Mouse (Mus musculus): ENCODE data around the gene Gpatch2. TPM values are rescaled to one million over a fixed set of nuclear protein-coding genes. Genes with fewer than 3 reads are reported as not detected.
A peak's percentile ranks its signal among the peaks of the same experiment; 100 is the strongest.

The Gpatch2 gene
- polyA plus RNA-seq, 1 experiment from 2014 or later: 32.1 TPM

DNA sequence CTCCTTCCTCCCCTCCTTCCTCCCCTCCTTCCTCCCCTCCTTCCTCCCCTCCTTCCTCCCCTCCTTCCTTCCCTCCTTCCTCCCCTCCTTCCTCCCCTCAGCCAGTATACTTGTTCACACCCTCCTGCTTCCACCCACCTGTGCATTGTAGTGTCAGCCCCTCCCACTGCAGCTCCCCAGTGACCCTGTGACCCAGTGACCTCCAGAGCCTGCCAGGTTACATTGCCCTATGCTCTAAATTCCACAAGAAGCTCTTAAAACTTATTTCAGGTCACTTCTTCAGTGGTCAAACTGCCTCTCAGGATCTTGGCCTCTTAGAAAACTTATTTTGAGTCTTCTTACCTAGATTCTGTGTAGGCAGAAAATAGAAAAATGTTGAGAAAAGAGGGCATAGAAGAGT lies 99.2 kb downstream of the Gpatch2 start:
- Histone ChIP-seq H3K9ac (no peak overlapping the region), H3K9me3 (no peaks in the 10 kb centered on the region), H3K27ac (no peak overlapping the region), H3K4me3 (replicated peaks) (no peak overlapping the region), H3K27me3 (no peaks in the 10 kb centered on the region), H3K4me2 (no peak overlapping the region), H3K36me3 (replicated peaks) (no peaks in the 10 kb centered on the region), H3K4me1 (no peaks in the 10 kb centered on the region)
- ATAC-seq (ENCODE audit: low FRiP score): no peak

DNA sequence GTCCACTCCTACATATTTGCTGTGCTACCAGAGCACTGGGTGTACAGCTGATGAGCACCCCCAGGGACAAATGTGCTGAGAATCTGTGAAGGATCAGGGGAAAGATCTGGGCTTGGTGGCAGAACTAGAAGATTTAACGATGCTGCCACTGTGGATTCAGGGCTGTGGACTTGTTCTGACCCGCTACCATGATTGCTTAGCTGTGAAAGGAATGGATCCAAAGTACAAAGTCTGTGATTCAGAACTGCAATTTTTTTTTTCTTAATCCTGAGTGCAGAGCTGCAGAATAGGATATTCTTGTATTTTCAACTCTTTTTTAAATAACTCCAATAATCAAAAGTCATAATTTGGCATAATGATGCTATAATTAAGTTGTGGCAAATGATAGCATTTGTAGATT lies 100.5 kb downstream of the Gpatch2 start:
- Histone ChIP-seq H3K9me3 (no peaks in the 10 kb centered on the region), H3K4me1 (no peaks in the 10 kb centered on the region), H3K9ac (no peak overlapping the region), H3K27me3 (no peaks in the 10 kb centered on the region), H3K4me3 (replicated peaks) (no peak overlapping the region), H3K36me3 (replicated peaks) (no peaks in the 10 kb centered on the region), H3K27ac (no peak overlapping the region), H3K4me2 (no peak overlapping the region)
- 86% methylated on average over 2 of the region's 2 CpGs for WGBS
- no peak for ATAC-seq (ENCODE audit: low FRiP score)

DNA sequence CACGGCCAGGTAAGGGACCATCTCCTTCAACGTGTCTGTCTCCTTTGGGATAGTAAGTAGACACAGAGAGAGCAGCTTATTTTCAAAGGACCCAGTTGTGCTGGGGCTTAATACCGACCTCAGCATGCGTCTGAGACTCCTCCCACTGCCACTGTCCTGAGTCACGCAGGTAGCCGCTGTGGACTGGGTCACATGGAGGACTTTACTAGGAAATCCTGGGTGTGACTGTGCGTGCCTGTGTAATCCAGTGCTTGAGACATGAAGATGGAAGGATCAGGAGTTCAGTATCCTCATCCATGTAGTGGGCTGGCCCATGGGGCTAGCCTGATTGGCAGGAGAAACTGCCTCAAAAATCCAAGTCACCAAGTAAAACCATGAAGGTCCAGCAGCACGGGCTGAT lies 101.2 kb downstream of the Gpatch2 start:
- Histone ChIP-seq H3K4me1 (no peaks in the 10 kb centered on the region), H3K27ac (no peak overlapping the region), H3K4me3 (replicated peaks) (no peak overlapping the region), H3K36me3 (replicated peaks) (no peaks in the 10 kb centered on the region), H3K4me2 (no peak overlapping the region), H3K9me3 (no peaks in the 10 kb centered on the region), H3K27me3 (no peaks in the 10 kb centered on the region), H3K9ac (no peak overlapping the region)
- WGBS: 82% methylated on average over 8 of the region's 8 CpGs
- no peak for ATAC-seq (ENCODE audit: low FRiP score)

DNA sequence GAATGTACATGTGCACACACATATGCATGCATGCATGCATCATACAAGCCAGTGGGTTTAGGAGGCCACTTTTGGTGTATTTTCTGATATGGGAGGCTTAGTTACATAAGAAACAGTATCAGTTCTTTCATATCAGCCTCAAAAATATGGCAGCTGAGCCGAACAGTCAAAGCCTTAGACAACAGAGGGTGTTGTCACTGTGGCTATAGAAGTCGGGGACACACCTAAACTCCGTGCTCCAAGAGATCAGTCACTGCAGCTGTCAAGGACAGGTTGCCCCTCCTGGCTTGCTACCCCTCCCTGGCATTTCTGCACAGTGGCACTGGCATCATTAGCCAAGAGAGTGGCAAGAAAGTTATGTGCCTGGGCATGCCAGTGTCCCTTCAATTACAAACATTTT lies 106.5 kb downstream of the Gpatch2 start:
- Histone ChIP-seq H3K9me3 (no peaks in the 10 kb centered on the region), H3K9ac (no peak overlapping the region), H3K4me3 (replicated peaks) (no peak overlapping the region), H3K27me3 (no peaks in the 10 kb centered on the region), H3K27ac (no peak overlapping the region), H3K4me2 (no peak overlapping the region), H3K36me3 (replicated peaks) (no peaks in the 10 kb centered on the region), H3K4me1 (no peaks in the 10 kb centered on the region)
- ATAC-seq (ENCODE audit: low FRiP score): no peak
- 87% methylated on average over 3 of the region's 3 CpGs for WGBS

DNA sequence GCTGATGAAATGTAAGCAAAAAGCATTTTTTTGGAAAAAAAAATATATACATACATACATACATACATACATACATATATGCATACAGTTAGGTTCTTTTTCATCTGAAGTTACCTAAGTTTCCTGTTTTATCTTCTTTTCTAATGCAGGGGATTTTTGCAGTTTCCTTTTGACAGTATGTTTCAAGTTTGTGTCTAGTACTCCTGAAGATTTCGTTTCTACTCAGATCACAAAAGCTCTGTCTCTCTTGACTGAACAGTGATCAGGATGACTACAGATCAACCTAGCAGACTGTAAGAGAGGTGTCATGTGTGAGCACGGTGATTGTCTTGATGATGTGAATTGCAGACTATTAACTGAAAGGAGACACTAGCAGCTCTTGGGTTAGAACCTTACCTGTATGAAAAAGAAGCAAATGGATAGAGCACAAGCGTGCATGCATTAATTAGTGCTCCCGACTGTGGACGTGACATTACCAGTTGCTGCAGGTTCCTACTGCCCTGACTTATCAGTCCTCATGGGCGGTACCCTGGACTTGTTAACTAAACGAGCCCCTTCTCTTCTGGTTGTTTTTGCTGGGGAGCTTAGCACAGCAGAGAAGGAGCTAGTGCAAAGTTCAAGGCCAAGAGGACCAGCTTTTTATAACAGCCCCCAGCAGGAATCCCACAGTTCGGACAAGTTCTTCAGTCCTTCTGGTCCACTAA lies 107.3 kb downstream of the Gpatch2 start:
- Histone ChIP-seq H3K36me3 (replicated peaks) (no peaks in the 10 kb centered on the region), H3K27ac (no peak overlapping the region), H3K4me3 (replicated peaks) (no peak overlapping the region), H3K4me2 (no peak overlapping the region), H3K27me3 (no peaks in the 10 kb centered on the region), H3K4me1 (no peaks in the 10 kb centered on the region), H3K9me3 (no peaks in the 10 kb centered on the region), H3K9ac (no peak overlapping the region)
- ATAC-seq (ENCODE audit: low FRiP score): no peak
- 82% methylated on average over 8 of the region's 8 CpGs for WGBS

DNA sequence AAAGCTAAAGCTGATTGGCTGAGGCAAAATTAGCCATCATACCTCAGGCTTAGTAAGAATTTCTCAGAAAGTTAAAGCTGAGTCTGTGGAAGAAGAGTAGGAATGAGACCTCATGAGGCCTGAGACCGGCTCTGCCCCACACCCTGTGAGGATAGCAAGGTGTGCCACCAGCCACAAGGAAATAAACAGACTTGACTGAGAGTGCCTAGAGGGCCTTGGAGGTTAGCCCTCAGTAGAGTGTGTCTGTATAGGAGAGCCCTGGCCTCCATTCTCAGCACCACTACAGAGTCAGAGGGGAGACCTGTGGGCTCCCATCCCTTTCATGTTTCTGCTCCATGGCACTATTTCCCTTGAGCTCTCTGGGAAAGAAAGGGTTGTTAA lies 107.9 kb downstream of the Gpatch2 start:
- H3K4me2 ChIP-seq: no peak overlapping the region
- H3K9ac ChIP-seq: no peak overlapping the region
- 100% methylated on average over 1 of the region's 1 CpGs for WGBS
- H3K36me3 ChIP-seq (replicated peaks): no peaks in the 10 kb centered on the region
- H3K4me3 ChIP-seq (replicated peaks): no peak overlapping the region
- no peaks in the 10 kb centered on the region for H3K9me3 ChIP-seq
- H3K4me1 ChIP-seq: 0 out of 2 replicates have a peak, but pooled peaks cover under 1% of the 10 kb centered on the region
- ATAC-seq (ENCODE audit: low FRiP score): no peak
- no peak overlapping the region for H3K27ac ChIP-seq
- no peaks in the 10 kb centered on the region for H3K27me3 ChIP-seq

DNA sequence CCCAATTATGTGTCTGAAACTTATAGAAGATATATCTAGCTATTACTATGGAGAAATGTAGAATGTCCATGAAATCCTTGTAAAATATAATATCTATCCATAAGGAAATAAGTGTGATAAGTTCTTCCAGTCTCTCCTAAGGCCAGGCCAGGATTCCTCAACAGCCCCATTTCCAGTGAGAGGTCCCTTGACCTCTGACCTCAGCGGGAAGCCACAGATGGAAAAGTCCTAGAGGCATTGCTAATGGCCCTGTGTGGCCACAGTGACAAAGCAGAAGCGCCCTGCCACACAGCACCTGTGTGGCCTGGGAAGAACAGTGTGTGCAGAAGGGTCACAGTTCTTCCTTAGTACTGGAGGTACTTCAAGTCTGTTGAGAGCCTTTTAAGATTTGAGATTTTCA lies 127.2 kb downstream of the Gpatch2 start:
- Histone ChIP-seq H3K4me1 (no peaks in the 10 kb centered on the region), H3K4me3 (replicated peaks) (no peak overlapping the region), H3K27ac (no peak overlapping the region), H3K27me3 (no peaks in the 10 kb centered on the region), H3K9me3 (no peaks in the 10 kb centered on the region), H3K9ac (no peak overlapping the region), H3K4me2 (no peak overlapping the region), H3K36me3 (replicated peaks) (no peaks in the 10 kb centered on the region; the same call in 1 of the 2 replicates)
- 70% methylated on average over 2 of the region's 2 CpGs for WGBS
- no peak for ATAC-seq (ENCODE audit: low FRiP score)

DNA sequence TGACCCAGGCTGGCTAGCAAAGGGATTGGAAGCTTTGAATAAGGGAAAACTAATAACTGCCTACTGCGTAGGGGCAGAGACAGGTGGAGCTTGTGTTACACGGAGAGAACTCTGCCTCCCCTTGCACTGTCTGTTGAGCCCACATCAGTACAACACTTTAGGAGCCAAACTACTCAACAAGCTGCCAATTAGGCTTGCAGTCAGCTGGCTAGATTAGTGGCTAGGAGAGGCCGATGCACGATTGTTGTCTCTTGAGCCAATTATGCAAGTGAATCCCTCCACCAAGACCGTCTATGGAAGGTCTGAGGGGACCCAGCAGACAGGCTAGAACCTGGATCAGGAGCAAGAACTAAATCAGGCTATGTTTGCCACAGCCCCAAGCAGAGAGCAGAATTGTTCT lies 129.8 kb downstream of the Gpatch2 start:
- ATAC-seq (ENCODE audit: low FRiP score): no peak
- H3K4me2 ChIP-seq: no peak overlapping the region
- peaks cover 12% of the 10 kb centered on the region; the same call in 1 of the 2 replicates for H3K36me3 ChIP-seq (replicated peaks)
- no peak overlapping the region for H3K27ac ChIP-seq
- H3K27me3 ChIP-seq: no peaks in the 10 kb centered on the region
- H3K4me1 ChIP-seq: no peaks in the 10 kb centered on the region
- 56% methylated on average over 5 of the region's 5 CpGs for WGBS
- no peak overlapping the region for H3K4me3 ChIP-seq (replicated peaks)
- H3K9me3 ChIP-seq: no peaks in the 10 kb centered on the region
- no peak overlapping the region for H3K9ac ChIP-seq

DNA sequence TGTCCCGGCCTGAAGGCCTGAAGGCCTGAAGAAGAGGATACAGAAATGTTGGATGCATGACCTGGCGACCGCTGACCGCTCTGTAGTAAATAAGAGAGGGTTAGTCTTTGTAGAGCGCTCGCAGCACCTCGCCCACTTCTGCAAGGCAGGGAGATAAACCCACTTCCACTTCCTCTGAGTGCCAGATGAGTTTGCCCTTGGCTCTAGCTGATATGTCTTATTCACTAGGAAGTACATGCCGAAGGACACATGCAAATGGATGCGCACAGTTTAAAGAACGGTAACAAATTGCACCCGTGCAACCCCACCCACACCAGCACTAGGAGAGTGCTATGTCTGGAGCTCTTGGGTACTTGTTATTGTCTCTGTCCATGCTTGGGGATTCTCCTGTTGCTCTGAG lies 131.6 kb downstream of the Gpatch2 start:
- no peaks in the 10 kb centered on the region for H3K4me1 ChIP-seq
- WGBS: 93% methylated on average over 11 of the region's 11 CpGs
- no peak overlapping the region for H3K4me2 ChIP-seq
- no peak overlapping the region for H3K27ac ChIP-seq
- H3K4me3 ChIP-seq (replicated peaks): no peak overlapping the region
- H3K9ac ChIP-seq: no peak overlapping the region
- H3K9me3 ChIP-seq: no peaks in the 10 kb centered on the region
- no peak for ATAC-seq (ENCODE audit: low FRiP score)
- no peaks in the 10 kb centered on the region for H3K27me3 ChIP-seq
- peaks cover 14% of the 10 kb centered on the region; the same call in 1 of the 2 replicates for H3K36me3 ChIP-seq (replicated peaks)

DNA sequence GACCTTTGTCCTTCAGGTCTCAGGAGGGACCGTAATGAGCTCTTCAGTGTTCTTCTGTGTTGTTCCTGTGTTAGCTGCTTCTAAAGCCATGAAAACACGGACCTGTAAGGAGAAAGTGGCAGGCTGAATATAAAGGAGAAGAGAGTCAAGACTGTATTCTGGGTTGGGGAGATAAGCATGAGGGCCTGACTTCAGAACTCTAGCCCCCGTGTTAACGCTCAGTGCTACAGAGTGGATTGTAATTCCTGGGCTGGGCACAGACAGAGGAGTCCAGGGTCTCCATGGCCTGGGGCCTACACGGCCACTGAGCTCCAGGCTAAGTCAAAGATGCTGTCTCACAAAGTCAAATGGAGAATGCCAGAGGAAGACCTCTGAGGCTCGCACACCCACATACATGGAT lies 132.3 kb downstream of the Gpatch2 start:
- Histone ChIP-seq H3K27me3 (no peaks in the 10 kb centered on the region), H3K36me3 (replicated peaks) (peaks cover 14% of the 10 kb centered on the region; the same call in 1 of the 2 replicates), H3K4me1 (no peaks in the 10 kb centered on the region), H3K4me2 (no peak overlapping the region), H3K4me3 (replicated peaks) (no peak overlapping the region), H3K27ac (no peak overlapping the region), H3K9me3 (no peaks in the 10 kb centered on the region), H3K9ac (no peak overlapping the region)
- WGBS: 92% methylated on average over 6 of the region's 6 CpGs
- no peak for ATAC-seq (ENCODE audit: low FRiP score)

DNA sequence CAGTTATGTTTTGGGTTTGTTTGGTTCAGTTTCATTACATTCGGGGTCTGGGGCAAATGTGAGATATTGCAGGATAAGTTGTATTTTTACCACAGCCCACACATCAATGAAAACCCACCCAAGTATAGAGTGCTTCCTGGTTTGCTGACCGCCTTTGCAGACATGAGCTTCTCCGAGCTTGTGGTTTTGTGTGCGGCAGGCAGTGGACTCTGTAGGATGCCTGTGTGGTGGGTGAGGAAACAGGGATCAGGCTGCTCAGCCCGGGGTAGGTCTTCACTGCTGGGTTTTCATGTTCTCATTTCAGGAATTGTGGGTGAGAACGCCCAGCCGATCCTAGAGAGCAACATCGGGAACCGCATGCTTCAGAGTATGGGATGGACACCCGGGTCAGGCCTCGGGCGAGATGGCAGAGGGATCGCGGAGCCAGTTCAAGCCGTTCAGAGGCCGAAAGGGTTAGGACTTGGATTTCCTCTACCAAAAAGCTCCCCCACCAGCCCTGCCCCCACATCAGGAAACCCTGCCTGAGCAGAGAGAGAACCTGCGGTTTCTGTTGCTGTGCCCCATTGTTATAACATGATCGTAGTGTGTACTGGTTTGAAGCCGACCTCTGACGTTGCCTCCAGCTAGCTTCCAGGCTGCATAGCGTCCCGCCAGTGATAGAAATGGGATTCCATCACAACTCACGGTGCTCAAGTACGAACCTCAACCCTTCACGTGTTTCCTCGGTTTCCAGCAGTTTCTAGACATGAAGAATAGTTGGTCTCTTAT lies 132.9 kb downstream of the Gpatch2 start:
- peaks cover 14% of the 10 kb centered on the region; the same call in 1 of the 2 replicates for H3K36me3 ChIP-seq (replicated peaks)
- no peak overlapping the region for H3K27ac ChIP-seq
- H3K27me3 ChIP-seq: no peaks in the 10 kb centered on the region
- no peak for ATAC-seq (ENCODE audit: low FRiP score)
- H3K4me2 ChIP-seq: no peak overlapping the region
- no peak overlapping the region for H3K4me3 ChIP-seq (replicated peaks)
- no peak overlapping the region for H3K9ac ChIP-seq
- H3K9me3 ChIP-seq: no peaks in the 10 kb centered on the region
- WGBS: 97% methylated on average over 26 of the region's 26 CpGs
- H3K4me1 ChIP-seq: no peaks in the 10 kb centered on the region

DNA sequence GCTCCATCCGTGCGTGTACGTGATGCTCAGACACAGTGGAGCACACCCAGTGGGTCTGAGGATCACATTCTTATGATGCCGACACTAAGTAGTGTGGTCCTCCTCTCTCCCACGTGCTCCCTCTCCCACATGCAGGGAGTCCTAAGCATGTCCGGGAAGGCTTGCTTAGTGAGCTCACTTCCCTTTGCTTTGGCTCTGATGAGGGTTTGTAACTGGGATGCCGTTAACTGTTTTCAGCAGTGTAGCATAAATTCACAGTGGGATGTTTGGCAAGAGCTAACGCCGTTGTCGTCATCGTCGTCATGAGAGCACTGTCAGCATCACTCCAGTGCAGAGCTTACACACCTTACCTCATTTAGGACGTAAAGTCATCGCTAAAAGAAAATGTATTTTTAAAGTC lies 133.6 kb downstream of the Gpatch2 start:
- ATAC-seq (ENCODE audit: low FRiP score): no peak
- WGBS: 94% methylated on average over 14 of the region's 14 CpGs
- peaks cover 14% of the 10 kb centered on the region; the same call in 1 of the 2 replicates for H3K36me3 ChIP-seq (replicated peaks)
- H3K4me2 ChIP-seq: no peak overlapping the region
- H3K4me3 ChIP-seq (replicated peaks): no peak overlapping the region
- no peak overlapping the region for H3K27ac ChIP-seq
- no peaks in the 10 kb centered on the region for H3K9me3 ChIP-seq
- no peaks in the 10 kb centered on the region for H3K4me1 ChIP-seq
- H3K9ac ChIP-seq: no peak overlapping the region
- no peaks in the 10 kb centered on the region for H3K27me3 ChIP-seq

DNA sequence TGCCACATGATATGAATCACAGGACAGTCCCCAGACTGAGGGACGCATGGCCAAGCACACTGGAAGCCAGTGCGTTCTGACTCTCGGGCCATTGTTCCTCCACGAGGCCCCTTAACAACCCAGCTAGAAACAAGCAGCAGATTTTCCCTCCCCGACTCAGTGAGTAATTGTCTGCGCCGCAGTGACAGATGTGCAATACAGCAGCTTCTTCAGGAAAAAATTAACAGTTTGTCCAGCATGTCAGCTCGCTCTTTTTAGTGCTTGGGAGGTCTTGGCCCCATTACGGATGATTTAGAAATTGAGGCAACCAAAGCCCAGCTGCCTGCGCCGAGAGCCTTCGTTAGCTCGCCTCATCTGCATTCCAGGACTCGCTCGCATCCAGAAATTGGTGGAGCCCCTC lies 140.9 kb downstream of the Gpatch2 start:
- Histone ChIP-seq H3K36me3 (replicated peaks) (no peaks in the 10 kb centered on the region), H3K27ac (peak overlapping the region; percentile 65), H3K4me1 (peaks cover 17% of the 10 kb centered on the region), H3K4me3 (replicated peaks) (no peak overlapping the region), H3K9ac (no peak overlapping the region), H3K9me3 (no peaks in the 10 kb centered on the region), H3K27me3 (no peaks in the 10 kb centered on the region), H3K4me2 (0 out of 2 replicates have a peak overlapping the region, but pooled peaks have one; percentile 0)
- peak; percentile 79 for ATAC-seq (ENCODE audit: low FRiP score)
- 32% methylated on average over 15 of the region's 15 CpGs for WGBS
